Mouse (Mus musculus): Measurements from ENCODE around the gene Prmt1. TPM values are rescaled to one million over a fixed set of nuclear protein-coding genes. Genes with fewer than 3 reads are reported as not detected.

The Prmt1 gene
- polyA plus RNA-seq, 1 experiment from 2014 or later, result 332 TPM

DNA sequence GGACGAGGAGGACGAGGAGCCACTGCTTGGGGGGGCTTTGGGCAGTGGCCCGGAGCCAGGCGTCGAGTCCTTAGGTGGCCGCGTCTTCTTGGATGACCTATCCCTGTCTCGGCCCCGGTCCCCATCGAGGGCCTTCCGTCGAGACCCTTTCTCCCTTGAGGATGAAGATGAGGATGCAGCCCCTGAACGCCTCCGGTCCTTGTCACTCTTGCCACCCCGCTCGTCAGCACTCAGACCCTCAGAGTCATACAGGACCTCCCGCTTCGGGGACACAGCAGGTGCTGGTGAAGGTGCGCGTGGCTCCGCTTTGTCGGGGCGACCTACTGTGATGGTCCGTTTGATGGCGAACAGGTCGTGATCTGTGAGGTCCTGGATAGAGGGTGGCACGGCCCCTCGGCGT is 20.8 kb upstream of the Prmt1 start:
- Histone ChIP-seq H3K36me3 (ENCODE audit: control insufficient read depth, insufficient read depth, low read length) (peaks cover 70% of the 10 kb centered on the region), H3K4me3 (ENCODE audit: low read depth, low read length) (no peak overlapping the region), H3K4me2 (ENCODE audit: low read depth, severe bottlenecking) (no peak overlapping the region), H3K27me3 (ENCODE audit: control insufficient read depth, insufficient read depth, low read length) (no peaks in the 10 kb centered on the region), H3K27ac (replicated peaks; ENCODE audit: low read depth, low read length) (no peak overlapping the region), H3K9me3 (ENCODE audit: control insufficient read depth, low read length) (no peaks in the 10 kb centered on the region), H3K9ac (ENCODE audit: low read length) (no peak overlapping the region), H3K4me1 (ENCODE audit: control insufficient read depth, insufficient read depth, low read length) (no peaks in the 10 kb centered on the region)
- ATAC-seq (ENCODE audit: insufficient number of reproducible peaks, low FRiP score, low TSS enrichment, low read depth) (no peak), DNase-seq (ENCODE audit: low spot score) (no peak)
- WGBS, result 95% methylated on average over 29 of the region's 29 CpGs

DNA sequence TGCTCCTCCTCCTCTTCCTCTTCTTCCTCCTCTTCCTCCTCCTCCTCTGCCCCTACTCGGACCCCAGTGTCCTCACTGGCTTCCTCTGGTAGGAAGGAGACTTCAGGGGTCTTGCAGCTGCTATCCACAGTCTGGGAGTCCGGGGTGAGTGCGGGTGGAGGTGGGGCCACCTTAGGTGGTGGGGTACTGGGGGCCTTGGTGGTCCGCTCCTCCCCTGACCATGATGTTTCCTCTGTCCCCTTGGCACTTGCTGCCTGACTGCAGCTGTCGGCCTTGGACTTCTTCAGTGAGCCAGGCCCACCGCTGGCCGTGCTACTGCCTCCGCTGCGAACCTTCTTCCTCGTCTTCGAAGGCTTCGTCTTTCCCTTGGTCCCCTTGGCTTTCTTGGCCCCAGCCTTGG is 20.1 kb upstream of the Prmt1 start:
- WGBS, result 92% methylated on average over 12 of the region's 12 CpGs
- H3K4me3 ChIP-seq (ENCODE audit: low read depth, low read length), result no peak overlapping the region
- no peaks in the 10 kb centered on the region for H3K4me1 ChIP-seq (ENCODE audit: control insufficient read depth, insufficient read depth, low read length)
- H3K27me3 ChIP-seq (ENCODE audit: control insufficient read depth, insufficient read depth, low read length), result no peaks in the 10 kb centered on the region
- peaks cover 69% of the 10 kb centered on the region for H3K36me3 ChIP-seq (ENCODE audit: control insufficient read depth, insufficient read depth, low read length)
- H3K4me2 ChIP-seq (ENCODE audit: low read depth, severe bottlenecking), result no peak overlapping the region
- no peak overlapping the region for H3K27ac ChIP-seq (replicated peaks; ENCODE audit: low read depth, low read length)
- DNase-seq (ENCODE audit: low spot score) (no peak), ATAC-seq (ENCODE audit: insufficient number of reproducible peaks, low FRiP score, low TSS enrichment, low read depth) (no peak)
- H3K9ac ChIP-seq (ENCODE audit: low read length), result no peak overlapping the region
- no peaks in the 10 kb centered on the region for H3K9me3 ChIP-seq (ENCODE audit: control insufficient read depth, low read length)

DNA sequence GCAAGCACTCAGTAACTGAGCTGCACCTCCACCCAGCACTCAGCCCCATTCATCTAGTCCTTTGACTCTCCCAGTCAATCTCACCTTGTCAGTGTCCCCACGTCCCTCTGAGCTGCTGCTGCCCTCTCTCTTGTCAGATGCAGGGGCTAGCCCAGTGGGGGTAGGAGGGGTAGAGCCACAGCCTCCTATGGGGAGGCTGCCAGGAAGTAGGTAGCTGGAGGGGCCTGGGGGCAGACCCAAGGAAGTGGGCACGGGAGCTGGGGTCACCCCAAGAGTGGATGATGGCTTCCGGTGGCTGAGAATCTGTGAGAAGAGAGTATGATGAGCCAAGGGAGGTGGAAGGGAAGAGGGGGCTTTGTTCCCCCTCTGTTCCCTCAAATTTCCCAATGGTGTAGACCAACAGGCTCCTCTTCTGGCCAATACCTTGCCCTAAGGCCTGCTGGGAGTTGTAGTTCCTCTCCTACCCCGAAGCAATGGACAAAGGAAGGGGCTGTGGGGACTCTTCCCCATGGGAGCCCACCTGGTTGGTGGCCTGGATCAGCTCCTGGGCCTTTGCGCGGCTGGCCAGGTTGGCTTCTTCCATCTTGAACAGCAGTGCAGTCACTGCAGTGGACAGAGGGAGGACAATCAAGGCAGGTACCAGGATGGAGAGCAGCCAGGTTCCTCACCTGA is 19.1 kb upstream of the Prmt1 start:
- Histone ChIP-seq H3K4me3 (ENCODE audit: low read depth, low read length) (no peak overlapping the region), H3K9ac (ENCODE audit: low read length) (0 out of 2 replicates have a peak overlapping the region, but pooled peaks have one; percentile 4), H3K27ac (replicated peaks; ENCODE audit: low read depth, low read length) (no peak overlapping the region), H3K4me2 (ENCODE audit: low read depth, severe bottlenecking) (no peak overlapping the region), H3K4me1 (ENCODE audit: control insufficient read depth, insufficient read depth, low read length) (no peaks in the 10 kb centered on the region), H3K9me3 (ENCODE audit: control insufficient read depth, low read length) (no peaks in the 10 kb centered on the region), H3K27me3 (ENCODE audit: control insufficient read depth, insufficient read depth, low read length) (no peaks in the 10 kb centered on the region), H3K36me3 (ENCODE audit: control insufficient read depth, insufficient read depth, low read length) (peaks cover 71% of the 10 kb centered on the region)
- DNase-seq (ENCODE audit: low spot score) (no peak), ATAC-seq (ENCODE audit: insufficient number of reproducible peaks, low FRiP score, low TSS enrichment, low read depth) (no peak)
- 88% methylated on average over 6 of the region's 6 CpGs for whole genome bisulfite sequencing

DNA sequence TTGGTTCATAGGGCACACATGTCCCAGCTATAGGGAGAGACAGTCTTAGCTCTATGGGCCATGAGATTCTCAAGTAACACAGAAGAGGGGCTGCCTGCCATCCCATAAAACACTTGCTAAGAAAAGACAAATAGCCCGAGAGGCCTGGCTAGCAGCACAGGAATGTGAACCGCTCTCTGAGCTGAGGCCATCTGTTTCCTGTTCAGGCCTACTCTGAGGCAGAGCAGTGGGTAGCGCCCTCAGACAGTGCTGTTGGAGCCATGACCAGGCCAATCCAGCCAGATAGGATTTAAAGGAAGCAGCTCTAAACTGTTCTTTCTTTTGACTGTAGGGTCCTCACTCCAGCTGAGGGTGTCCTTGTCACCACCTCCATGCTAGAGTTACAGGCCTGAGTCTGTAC is 18.2 kb upstream of the Prmt1 start:
- no peak overlapping the region for H3K27ac ChIP-seq (replicated peaks; ENCODE audit: low read depth, low read length)
- no peaks in the 10 kb centered on the region for H3K9me3 ChIP-seq (ENCODE audit: control insufficient read depth, low read length)
- 41% methylated on average over 3 of the region's 3 CpGs for WGBS
- no peak for ATAC-seq (ENCODE audit: insufficient number of reproducible peaks, low FRiP score, low TSS enrichment, low read depth)
- H3K4me2 ChIP-seq (ENCODE audit: low read depth, severe bottlenecking), result no peak overlapping the region
- no peaks in the 10 kb centered on the region for H3K27me3 ChIP-seq (ENCODE audit: control insufficient read depth, insufficient read depth, low read length)
- H3K4me1 ChIP-seq (ENCODE audit: control insufficient read depth, insufficient read depth, low read length), result no peaks in the 10 kb centered on the region
- DNase-seq (ENCODE audit: low spot score), result peak; percentile 40
- H3K4me3 ChIP-seq (ENCODE audit: low read depth, low read length), result no peak overlapping the region
- peaks cover 71% of the 10 kb centered on the region for H3K36me3 ChIP-seq (ENCODE audit: control insufficient read depth, insufficient read depth, low read length)
- no peak overlapping the region for H3K9ac ChIP-seq (ENCODE audit: low read length)

DNA sequence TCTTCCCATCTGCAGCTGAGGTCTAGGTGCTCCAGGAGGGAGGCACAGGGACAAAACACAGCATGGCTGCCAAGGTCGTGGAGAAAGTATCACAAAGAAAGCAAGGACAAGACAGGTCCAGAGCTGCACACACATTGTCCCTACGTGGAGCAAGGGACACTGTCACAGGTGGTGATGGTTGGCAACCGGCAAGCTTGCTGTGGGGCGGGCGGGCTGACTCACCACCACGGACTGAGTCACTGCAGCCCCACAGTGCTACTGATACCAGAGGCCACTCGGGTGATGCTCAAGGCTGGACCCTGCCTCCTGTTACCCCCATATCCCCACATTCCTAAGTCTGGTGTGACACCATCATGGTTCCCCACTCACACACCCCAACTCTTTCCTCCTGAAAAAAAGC is 16.1 kb upstream of the Prmt1 start:
- H3K9ac ChIP-seq (ENCODE audit: low read length), result no peak overlapping the region
- no peak for ATAC-seq (ENCODE audit: insufficient number of reproducible peaks, low FRiP score, low TSS enrichment, low read depth)

DNA sequence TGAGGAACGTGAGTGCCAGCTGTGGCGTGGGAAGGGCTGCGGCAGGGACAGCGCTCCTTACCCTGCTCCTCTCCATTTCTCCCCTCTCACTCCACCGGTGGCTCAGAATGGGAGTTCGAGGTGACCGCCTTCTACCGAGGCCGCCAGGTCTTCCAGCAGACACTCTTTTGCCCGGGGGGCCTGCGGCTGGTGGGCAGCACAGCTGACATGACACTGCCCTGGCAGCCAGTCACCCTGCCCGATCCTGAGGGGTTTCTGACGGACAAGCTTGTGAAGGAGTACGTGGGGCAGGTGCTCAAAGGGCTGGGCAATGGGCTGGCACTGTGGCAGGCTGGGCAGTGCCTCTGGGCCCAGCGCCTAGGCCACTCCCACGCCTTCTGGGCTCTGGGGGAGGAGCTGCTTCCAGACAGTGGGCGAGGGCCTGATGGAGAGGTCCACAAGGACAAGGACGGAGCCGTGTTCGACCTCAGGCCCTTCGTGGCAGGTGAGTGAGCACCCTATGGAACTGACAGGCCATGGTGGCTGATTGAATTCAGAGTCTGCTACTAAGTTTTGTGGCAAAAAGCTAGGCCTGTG is 14.3 kb upstream of the Prmt1 start:
- Histone ChIP-seq H3K36me3 (ENCODE audit: control insufficient read depth, insufficient read depth, low read length) (peaks cover 41% of the 10 kb centered on the region), H3K4me1 (ENCODE audit: control insufficient read depth, insufficient read depth, low read length) (0 out of 2 replicates have a peak, but pooled peaks cover 10% of the 10 kb centered on the region), H3K27ac (replicated peaks; ENCODE audit: low read depth, low read length) (no peak overlapping the region), H3K4me2 (ENCODE audit: low read depth, severe bottlenecking) (no peak overlapping the region), H3K9me3 (ENCODE audit: control insufficient read depth, low read length) (no peaks in the 10 kb centered on the region), H3K4me3 (ENCODE audit: low read depth, low read length) (0 out of 2 replicates have a peak overlapping the region, but pooled peaks have one; percentile 8), H3K9ac (ENCODE audit: low read length) (no peak overlapping the region), H3K27me3 (ENCODE audit: control insufficient read depth, insufficient read depth, low read length) (no peaks in the 10 kb centered on the region)
- DNase-seq (ENCODE audit: low spot score) (no peak), ATAC-seq (ENCODE audit: insufficient number of reproducible peaks, low FRiP score, low TSS enrichment, low read depth) (no peak)
- 88% methylated on average over 21 of the region's 21 CpGs for WGBS

More for the DNA sequence above, 16.1 kb upstream of the Prmt1 start:
- Histone ChIP-seq H3K4me3 (ENCODE audit: low read depth, low read length) (no peak overlapping the region), H3K27ac (replicated peaks; ENCODE audit: low read depth, low read length) (no peak overlapping the region), H3K36me3 (ENCODE audit: control insufficient read depth, insufficient read depth, low read length) (peaks cover 58% of the 10 kb centered on the region), H3K9me3 (ENCODE audit: control insufficient read depth, low read length) (no peaks in the 10 kb centered on the region), H3K4me2 (ENCODE audit: low read depth, severe bottlenecking) (no peak overlapping the region), H3K27me3 (ENCODE audit: control insufficient read depth, insufficient read depth, low read length) (no peaks in the 10 kb centered on the region), H3K4me1 (ENCODE audit: control insufficient read depth, insufficient read depth, low read length) (0 out of 2 replicates have a peak, but pooled peaks cover 7% of the 10 kb centered on the region)
- no peak for DNase-seq (ENCODE audit: low spot score)
- 88% methylated on average over 7 of the region's 7 CpGs for WGBS

DNA sequence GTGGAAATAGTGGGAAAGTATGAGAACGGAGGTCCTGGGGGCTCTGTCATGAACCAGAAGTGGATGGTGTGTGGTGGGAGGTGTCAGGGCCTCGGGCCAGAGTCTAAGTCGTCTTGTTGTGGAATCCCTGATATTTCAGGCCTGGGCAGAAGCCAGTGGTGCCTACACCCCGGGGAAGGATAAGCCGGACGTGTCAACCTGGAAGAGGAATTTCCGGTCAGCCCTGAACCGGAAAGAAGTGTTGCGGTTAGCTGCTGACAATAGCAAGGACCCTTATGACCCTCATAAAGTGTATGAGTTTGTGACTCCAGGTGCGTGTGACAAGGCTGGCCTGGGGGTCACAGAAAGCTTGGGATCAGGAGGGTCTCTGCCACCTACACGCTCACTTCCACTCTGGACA is 13.4 kb upstream of the Prmt1 start:
- DNase-seq (ENCODE audit: low spot score) (no peak), ATAC-seq (ENCODE audit: insufficient number of reproducible peaks, low FRiP score, low TSS enrichment, low read depth) (no peak)
- H3K4me1 ChIP-seq (ENCODE audit: control insufficient read depth, insufficient read depth, low read length), result 0 out of 2 replicates have a peak, but pooled peaks cover 11% of the 10 kb centered on the region
- peaks cover 42% of the 10 kb centered on the region for H3K36me3 ChIP-seq (ENCODE audit: control insufficient read depth, insufficient read depth, low read length)
- no peak overlapping the region for H3K4me3 ChIP-seq (ENCODE audit: low read depth, low read length)
- WGBS, result 83% methylated on average over 11 of the region's 11 CpGs
- no peaks in the 10 kb centered on the region for H3K27me3 ChIP-seq (ENCODE audit: control insufficient read depth, insufficient read depth, low read length)
- no peak overlapping the region for H3K4me2 ChIP-seq (ENCODE audit: low read depth, severe bottlenecking)
- no peak overlapping the region for H3K9ac ChIP-seq (ENCODE audit: low read length)
- no peak overlapping the region for H3K27ac ChIP-seq (replicated peaks; ENCODE audit: low read depth, low read length)
- H3K9me3 ChIP-seq (ENCODE audit: control insufficient read depth, low read length), result no peaks in the 10 kb centered on the region

DNA sequence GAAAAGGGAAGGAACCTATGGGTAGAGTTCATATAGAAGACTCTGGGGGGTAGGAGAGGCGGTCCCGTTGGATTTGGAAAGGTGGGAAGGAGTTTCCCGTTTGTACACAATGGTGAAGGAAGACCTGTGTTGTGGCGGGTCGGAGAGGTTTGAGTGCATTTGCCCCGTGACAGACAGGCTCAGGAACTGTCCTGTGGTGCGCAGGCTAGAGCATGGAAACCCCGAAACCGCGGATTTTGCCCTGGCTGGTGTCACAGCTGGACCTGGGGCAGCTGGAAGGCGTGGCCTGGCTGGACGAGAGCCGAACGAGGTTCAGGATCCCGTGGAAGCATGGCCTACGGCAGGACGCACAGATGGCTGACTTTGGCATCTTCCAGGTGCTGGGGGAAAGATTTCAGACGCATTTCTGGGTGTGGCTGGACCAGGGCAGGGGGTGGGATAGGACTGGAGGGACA is 12.2 kb upstream of the Prmt1 start, which contains the start of gene Bcl2l12:
Gene Bcl2l12 (minus strand): TSS at position 212 of the 455 bp plus-strand sequence.
- peak within 1 kb of the TSS; percentile 71 for H3K9ac ChIP-seq (ENCODE audit: low read length)
- 0 out of 2 replicates have a peak, but pooled peaks cover 11% of the 10 kb centered on the region for H3K4me1 ChIP-seq (ENCODE audit: control insufficient read depth, insufficient read depth, low read length)
- 2% methylated on average over 18 of the region's 18 CpGs for WGBS
- peak within 1 kb of the TSS; percentile 70 for H3K27ac ChIP-seq (replicated peaks; ENCODE audit: low read depth, low read length)
- peak; percentile 62 for DNase-seq (ENCODE audit: low spot score)
- H3K36me3 ChIP-seq (ENCODE audit: control insufficient read depth, insufficient read depth, low read length), result peaks cover 39% of the 10 kb centered on the region
- H3K4me3 ChIP-seq (ENCODE audit: low read depth, low read length), result peak within 1 kb of the TSS; percentile 66
- H3K9me3 ChIP-seq (ENCODE audit: control insufficient read depth, low read length), result no peaks in the 10 kb centered on the region
- no peaks in the 10 kb centered on the region for H3K27me3 ChIP-seq (ENCODE audit: control insufficient read depth, insufficient read depth, low read length)
- peak within 1 kb of the TSS; percentile 71 for H3K4me2 ChIP-seq (ENCODE audit: low read depth, severe bottlenecking)
- no peak for ATAC-seq (ENCODE audit: insufficient number of reproducible peaks, low FRiP score, low TSS enrichment, low read depth)
